Comparison of ENCODE assay signal across 12 mouse cellular contexts in the genomic region with DNA sequence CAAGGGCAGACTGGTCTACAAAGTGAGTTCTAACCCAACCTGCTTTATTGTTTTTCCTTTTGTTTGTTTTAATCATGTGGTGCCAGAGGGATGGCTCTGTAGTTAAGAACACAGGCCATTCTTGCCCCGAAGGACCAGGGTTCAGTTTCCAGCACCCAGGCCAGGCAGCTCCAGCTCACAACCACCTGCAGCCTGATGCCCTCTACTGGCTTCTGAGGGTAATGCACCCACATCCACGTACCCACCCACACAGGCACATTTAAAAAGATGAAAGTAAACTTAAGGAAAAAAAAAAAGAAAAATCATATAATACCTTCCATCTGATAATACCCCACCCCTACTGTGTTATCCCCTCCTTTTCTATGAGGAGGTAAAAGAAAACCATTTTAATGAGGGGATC. TPM values are rescaled to one million over a fixed set of nuclear protein-coding genes. Genes with fewer than 3 reads are reported as not detected.
DNase-seq lines count a peak whose midpoint lies in the region; ATAC-seq and TF ChIP-seq lines count a peak whose summit lies in the region.
"Had no signal": no experiment of that assay in that cellular context is flagged by ENCODE, and none has a peak within 500 bp of the region (broad histone marks: within the 10 kb centered on the region; RNA-seq: fewer than 3 reads in every experiment).

No protein-coding gene starts in this region.

- no peaks in the 10 kb centered on the region for H3K27me3 ChIP-seq in heart, postnatal 0 days (ENCODE audit: control insufficient read depth, insufficient read depth, low read length)
- no peaks in the 10 kb centered on the region for H3K27me3 ChIP-seq in testis, adult 2 months (ENCODE audit: control insufficient read depth, insufficient read depth, low read length)
- H3K27me3 ChIP-seq: limb, embryonic 15.5 days had no signal

- no peak for TF ChIP-seq EP300 in heart, postnatal 0 days (IDR thresholded peaks at IDR 0.05; ENCODE audit: low read depth)

- TF ChIP-seq POLR2A in testis, adult 2 months (IDR thresholded peaks at IDR 0.05; ENCODE audit: control insufficient read depth, low read depth, low read length), result no peak

- no peak for ATAC-seq in heart, postnatal 0 days (ENCODE audit: insufficient read depth, low read depth)
- 0 out of 2 replicates have a peak, but pooled peaks have one; percentile 24 for ATAC-seq in granulocyte monocyte progenitor cell, adult 5-6 weeks (replicated peaks; ENCODE audit: poor library complexity, severe bottlenecking)
- ATAC-seq: hindbrain, embryonic 16.5 days; midbrain, embryonic 16.5 days had no signal

- H3K27ac ChIP-seq in heart, postnatal 0 days (ENCODE audit: low read depth), result 0 out of 2 replicates have a peak overlapping the region, but pooled peaks have one; percentile 8
- no peak overlapping the region for H3K27ac ChIP-seq in testis, adult 2 months (ENCODE audit: control insufficient read depth, insufficient read depth, low read depth, low read length)
- H3K27ac ChIP-seq: forebrain, embryonic 10.5 days; limb, embryonic 15.5 days had no signal

- 0 out of 2 replicates have a peak, but pooled peaks cover 3% of the 10 kb centered on the region for H3K9me3 ChIP-seq in heart, postnatal 0 days (replicated peaks; ENCODE audit: control insufficient read depth, low read length)
- H3K9me3 ChIP-seq: forebrain, embryonic 10.5 days; limb, embryonic 15.5 days had no signal

- H3K4me3 ChIP-seq in heart, postnatal 0 days (ENCODE audit: low read depth, low read length), result no peak overlapping the region
- H3K4me3 ChIP-seq in testis, adult 2 months (ENCODE audit: control insufficient read depth, low read depth, low read length), result no peak overlapping the region
- H3K4me3 ChIP-seq: forebrain, embryonic 10.5 days; limb, embryonic 15.5 days had no signal

- H3K4me2 ChIP-seq in heart, postnatal 0 days (ENCODE audit: low read depth, low read length), result no peak overlapping the region
- H3K4me2 ChIP-seq: limb, embryonic 15.5 days had no signal

- 98% methylated on average over 2 of the region's 2 CpGs for WGBS in heart, postnatal 0 days

- H3K4me1 ChIP-seq in heart, postnatal 0 days (ENCODE audit: control insufficient read depth, insufficient read depth), result peaks cover 18% of the 10 kb centered on the region
- peaks cover 2% of the 10 kb centered on the region; the same call in 1 of the 2 replicates for H3K4me1 ChIP-seq in testis, adult 2 months (ENCODE audit: control insufficient read depth, insufficient read depth, low read length)

- H3K9ac ChIP-seq in heart, postnatal 0 days (replicated peaks; ENCODE audit: low read depth, low read length), result no peak overlapping the region
- H3K9ac ChIP-seq: limb, embryonic 15.5 days had no signal

- intact Hi-C loops in left cerebral cortex, postnatal 14 days (cut with DNase I), result loop anchor here (5.0 kb wide), 1 partner anchor 51 kb away; no protein-coding TSS in a partner anchor

- no peaks in the 10 kb centered on the region for H3K36me3 ChIP-seq in heart, postnatal 0 days (replicated peaks; ENCODE audit: control insufficient read depth, insufficient read depth, low read length)
- no peaks in the 10 kb centered on the region for H3K36me3 ChIP-seq in testis, adult 2 months (ENCODE audit: control insufficient read depth, insufficient read depth, low read length)
- H3K36me3 ChIP-seq: limb, embryonic 15.5 days had no signal

- TF ChIP-seq CTCF in heart, postnatal 0 days (IDR thresholded peaks at IDR 0.05; ENCODE audit: low read depth), result 0 out of 2 replicates have a peak, but pooled peaks have one; percentile 18
- peak; percentile 78; the same call in 1 of the 2 replicates for TF ChIP-seq CTCF in testis, adult 2 months (IDR thresholded peaks at IDR 0.05; ENCODE audit: control insufficient read depth, insufficient read depth, insufficient replicate concordance, low read depth, low read length)

- DNase-seq in heart, postnatal 0 days (ENCODE audit: low spot score), result no peak
- DNase-seq in heart, adult 8-10 months (ENCODE audit: low spot score), result no peak
- no peak for DNase-seq in testis, postnatal 14 days (ENCODE audit: low spot score)
- peak; percentile 27 to 45 for DNase-seq in thymus, postnatal 36 days
- DNase-seq in gastrocnemius, postnatal 25 days, result no peak
- no peak for DNase-seq in left cerebral cortex, postnatal 14 days (ENCODE audit: low spot score in 2 of 2)

RNA-seq across cellular contexts. Expression of gene Slc7a1, which starts 11.9 kb away (rescaled TPM):
- 21.0 and 31.0 TPM in 2 replicates for total RNA-seq in heart, postnatal 0 days (2014; rRNA removed; ENCODE audit: low replicate concordance)
- 7.7 and 13.2 TPM in 2 replicates for polyA plus RNA-seq in heart, postnatal 0 days (2015; fragmentation: Nextera tagmentation; extraction: Ambion mirVana)
- 10 to 100 TPM in 3 of 4 experiments, 1 to 10 TPM in 1; 9.3 to 13.4 (median 10.9) TPM for total RNA-seq in heart, adult 8-10 months (2022)
- polyA plus RNA-seq in testis, adult 2 months (2012; rRNA removed), result 8.9 and 10.5 TPM in 2 replicates
- total RNA-seq in granulocyte monocyte progenitor cell, adult 5-6 weeks (2014; fragmentation: Nextera tagmentation), result 25.1 and 39.0 TPM in 2 replicates
- 20.8 and 23.1 TPM in 2 replicates for total RNA-seq in granulocyte monocyte progenitor cell, adult 5-6 weeks (2017)
- total RNA-seq in gastrocnemius, postnatal 25 days (2021), result 1 to 10 TPM; 2.9 to 3.1 TPM
- 10 to 100 TPM; 47.9 to 50.6 TPM for total RNA-seq in left cerebral cortex, postnatal 14 days (2021)

Comparison
In these comparisons a context has a peak if more than half of its experiments do, and no peak if none do; other contexts are left out.
1. DNase-seq: peak in thymus, postnatal 36 days (2 of 2); none in heart, postnatal 0 days (single experiment), heart, adult 8-10 months (single experiment), testis, postnatal 14 days (single experiment), gastrocnemius, postnatal 25 days (single experiment) and left cerebral cortex, postnatal 14 days (0 of 2).